Mouse (Mus musculus): ENCODE measurements at regions not wholly inside any gene's neighbourhood (a gene's known extent, or its start where the extent isn't known, plus 50 kb on each side); places are given as distances from the start of the nearest gene placed in this dataset.

GRCm38 (mm10) chr3:54487346-54487745 is 126.4 kb downstream of the Postn start:
- no peaks in the 10 kb centered on the region for H3K4me1 ChIP-seq (ENCODE audit: control insufficient read depth, insufficient read depth, low read length)
- 92% methylated on average over 2 of the region's 2 CpGs for WGBS
- H3K36me3 ChIP-seq (replicated peaks; ENCODE audit: control insufficient read depth, insufficient read depth, low read depth, low read length) = no peaks in the 10 kb centered on the region
- H3K27ac ChIP-seq (replicated peaks; ENCODE audit: low read depth, low read length) = no peak overlapping the region
- no peak for DNase-seq (ENCODE audit: low spot score)
- no peaks in the 10 kb centered on the region for H3K9me3 ChIP-seq (replicated peaks; ENCODE audit: control insufficient read depth, low read length)
- H3K27me3 ChIP-seq (ENCODE audit: control insufficient read depth, insufficient read depth, low read length) = no peaks in the 10 kb centered on the region
- no peak overlapping the region for H3K4me2 ChIP-seq (ENCODE audit: low read depth, low read length)
- H3K9ac ChIP-seq (replicated peaks; ENCODE audit: low read length) = no peak overlapping the region
- H3K4me3 ChIP-seq (ENCODE audit: low read depth, low read length) = no peak overlapping the region
- no peak for ATAC-seq (replicated peaks; ENCODE audit: insufficient number of reproducible peaks, low FRiP score, low TSS enrichment, low read depth)

- DNase-seq (ENCODE audit: low spot score) (no peak), ATAC-seq (replicated peaks; ENCODE audit: insufficient number of reproducible peaks, low FRiP score, low TSS enrichment, low read depth) (no peak)
- no peak overlapping the region for H3K4me2 ChIP-seq (ENCODE audit: low read depth, low read length)
- no peaks in the 10 kb centered on the region for H3K36me3 ChIP-seq (replicated peaks; ENCODE audit: control insufficient read depth, insufficient read depth, low read depth, low read length)
- H3K27ac ChIP-seq (replicated peaks; ENCODE audit: low read depth, low read length) = no peak overlapping the region
- WGBS = 78% methylated on average over 4 of the region's 4 CpGs
- no peaks in the 10 kb centered on the region for H3K27me3 ChIP-seq (ENCODE audit: control insufficient read depth, insufficient read depth, low read length)
- H3K9ac ChIP-seq (replicated peaks; ENCODE audit: low read length) = no peak overlapping the region
- H3K4me1 ChIP-seq (ENCODE audit: control insufficient read depth, insufficient read depth, low read length) = no peaks in the 10 kb centered on the region
- no peaks in the 10 kb centered on the region for H3K9me3 ChIP-seq (replicated peaks; ENCODE audit: control insufficient read depth, low read length)
- no peak overlapping the region for H3K4me3 ChIP-seq (ENCODE audit: low read depth, low read length)
These were observed 126.9 kb downstream of the Postn start for GRCm38 (mm10) chr3:54487844-54488243.

DNA sequence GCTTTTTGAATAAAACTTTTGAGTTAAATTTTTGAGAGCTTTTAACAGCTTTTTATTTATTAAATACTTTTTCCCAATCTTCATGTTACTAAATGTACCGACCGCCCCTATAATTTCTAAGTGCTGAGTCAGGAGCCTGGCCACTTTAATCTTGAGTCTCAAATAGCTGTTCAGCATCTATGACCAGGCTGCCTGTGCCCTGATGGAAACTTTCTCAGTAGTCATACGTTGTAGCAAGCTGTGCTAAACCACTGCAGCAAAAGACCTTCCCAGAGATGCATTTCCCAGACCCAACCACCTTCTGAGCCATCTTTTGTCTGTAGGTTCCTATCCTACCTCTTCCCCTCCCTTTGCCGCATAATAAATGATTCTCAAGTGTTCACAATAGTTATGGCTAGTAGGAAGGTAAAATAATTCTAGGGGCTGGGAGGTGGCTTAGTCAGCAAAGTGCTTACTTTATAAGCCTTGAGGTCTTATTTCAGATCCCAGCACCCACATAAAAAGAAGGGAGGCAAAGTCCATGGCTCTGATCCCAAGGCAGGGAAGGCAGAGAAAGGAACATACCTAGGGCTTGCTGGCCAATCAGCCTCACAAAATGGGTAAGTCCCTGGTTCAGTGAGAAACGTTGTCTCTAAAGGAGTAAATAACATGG is 129.5 kb downstream of the Postn start:
- H3K27me3 ChIP-seq (ENCODE audit: control insufficient read depth, insufficient read depth, low read length) = no peaks in the 10 kb centered on the region
- no peaks in the 10 kb centered on the region for H3K36me3 ChIP-seq (replicated peaks; ENCODE audit: control insufficient read depth, insufficient read depth, low read depth, low read length)
- no peak overlapping the region for H3K9ac ChIP-seq (replicated peaks; ENCODE audit: low read length)
- H3K27ac ChIP-seq (replicated peaks; ENCODE audit: low read depth, low read length) = no peak overlapping the region
- WGBS = 73% methylated on average over 5 of the region's 5 CpGs
- DNase-seq (ENCODE audit: low spot score) (no peak), ATAC-seq (replicated peaks; ENCODE audit: insufficient number of reproducible peaks, low FRiP score, low TSS enrichment, low read depth) (no peak)
- H3K4me3 ChIP-seq (ENCODE audit: low read depth, low read length) = no peak overlapping the region
- H3K4me2 ChIP-seq (ENCODE audit: low read depth, low read length) = no peak overlapping the region
- H3K4me1 ChIP-seq (ENCODE audit: control insufficient read depth, insufficient read depth, low read length) = no peaks in the 10 kb centered on the region
- H3K9me3 ChIP-seq (replicated peaks; ENCODE audit: control insufficient read depth, low read length) = no peaks in the 10 kb centered on the region

DNA sequence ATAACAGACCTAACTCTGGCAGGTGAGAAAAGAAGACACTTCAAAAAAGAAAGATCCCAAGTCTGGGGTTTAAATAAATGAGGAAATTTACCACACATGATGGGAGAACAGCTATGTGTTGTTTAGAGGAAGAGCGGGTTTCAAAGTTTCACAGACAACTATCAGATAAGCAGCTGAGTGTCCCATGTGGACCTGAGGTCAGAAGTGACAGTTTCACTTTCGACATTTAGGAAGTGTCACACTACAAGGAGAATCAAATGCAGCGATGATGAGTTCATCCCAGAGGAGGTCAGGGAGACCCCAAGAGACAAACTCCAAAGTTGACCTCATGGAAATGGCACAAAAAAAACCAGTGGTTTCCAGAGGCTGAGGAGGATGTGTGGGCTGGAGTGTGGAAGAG is 132.7 kb downstream of the Postn start:
- Histone ChIP-seq H3K36me3 (replicated peaks; ENCODE audit: control insufficient read depth, insufficient read depth, low read depth, low read length) (no peaks in the 10 kb centered on the region), H3K9me3 (replicated peaks; ENCODE audit: control insufficient read depth, low read length) (no peaks in the 10 kb centered on the region), H3K4me3 (ENCODE audit: low read depth, low read length) (no peak overlapping the region), H3K4me1 (ENCODE audit: control insufficient read depth, insufficient read depth, low read length) (no peaks in the 10 kb centered on the region), H3K27me3 (ENCODE audit: control insufficient read depth, insufficient read depth, low read length) (no peaks in the 10 kb centered on the region), H3K27ac (replicated peaks; ENCODE audit: low read depth, low read length) (no peak overlapping the region), H3K4me2 (ENCODE audit: low read depth, low read length) (no peak overlapping the region), H3K9ac (replicated peaks; ENCODE audit: low read length) (no peak overlapping the region)
- ATAC-seq (replicated peaks; ENCODE audit: insufficient number of reproducible peaks, low FRiP score, low TSS enrichment, low read depth) (no peak), DNase-seq (ENCODE audit: low spot score) (no peak)
- WGBS = 79% methylated on average over 3 of the region's 3 CpGs

GRCm38 (mm10) chr3:54504997-54505396 is 144.1 kb downstream of the Postn start:
- Histone ChIP-seq H3K4me3 (ENCODE audit: low read depth, low read length) (no peak overlapping the region), H3K27me3 (ENCODE audit: control insufficient read depth, insufficient read depth, low read length) (no peaks in the 10 kb centered on the region), H3K9me3 (replicated peaks; ENCODE audit: control insufficient read depth, low read length) (no peaks in the 10 kb centered on the region), H3K4me2 (ENCODE audit: low read depth, low read length) (no peak overlapping the region), H3K4me1 (ENCODE audit: control insufficient read depth, insufficient read depth, low read length) (no peaks in the 10 kb centered on the region), H3K9ac (replicated peaks; ENCODE audit: low read length) (no peak overlapping the region), H3K36me3 (replicated peaks; ENCODE audit: control insufficient read depth, insufficient read depth, low read depth, low read length) (no peaks in the 10 kb centered on the region), H3K27ac (replicated peaks; ENCODE audit: low read depth, low read length) (no peak overlapping the region)
- ATAC-seq (replicated peaks; ENCODE audit: insufficient number of reproducible peaks, low FRiP score, low TSS enrichment, low read depth) = no peak
- WGBS = 79% methylated on average over 3 of the region's 3 CpGs
- no peak for DNase-seq (ENCODE audit: low spot score)

DNA sequence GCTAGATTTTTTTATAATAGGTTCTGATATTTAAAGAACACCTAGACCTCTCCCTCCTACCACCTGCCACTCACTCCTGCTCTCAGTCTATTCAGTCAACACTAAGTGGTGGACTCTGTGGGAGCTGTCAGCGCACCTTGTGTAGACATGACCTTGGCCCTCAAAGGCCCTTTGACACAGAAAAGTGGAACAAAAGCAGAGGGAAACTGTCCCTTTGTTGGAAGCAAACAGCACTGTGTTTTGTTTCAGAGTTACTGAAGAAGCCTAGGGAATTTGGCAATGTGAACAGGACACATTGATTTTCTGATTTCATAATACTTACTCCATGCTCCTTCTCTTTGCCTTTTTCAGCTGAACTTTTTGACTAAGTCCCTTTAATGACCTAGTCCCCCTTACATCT is 146.7 kb downstream of the Postn start:
- Histone ChIP-seq H3K4me3 (ENCODE audit: low read depth, low read length) (no peak overlapping the region), H3K9me3 (replicated peaks; ENCODE audit: control insufficient read depth, low read length) (no peaks in the 10 kb centered on the region), H3K27me3 (ENCODE audit: control insufficient read depth, insufficient read depth, low read length) (no peaks in the 10 kb centered on the region), H3K9ac (replicated peaks; ENCODE audit: low read length) (no peak overlapping the region), H3K4me2 (ENCODE audit: low read depth, low read length) (no peak overlapping the region), H3K36me3 (replicated peaks; ENCODE audit: control insufficient read depth, insufficient read depth, low read depth, low read length) (no peaks in the 10 kb centered on the region), H3K4me1 (ENCODE audit: control insufficient read depth, insufficient read depth, low read length) (no peaks in the 10 kb centered on the region), H3K27ac (replicated peaks; ENCODE audit: low read depth, low read length) (no peak overlapping the region)
- DNase-seq (ENCODE audit: low spot score) = no peak
- ATAC-seq (replicated peaks; ENCODE audit: insufficient number of reproducible peaks, low FRiP score, low TSS enrichment, low read depth) = no peak
- 82% methylated on average over 1 of the region's 1 CpGs for WGBS

GRCm38 (mm10) chr3:54508906-54509305 is 148.0 kb downstream of the Postn start:
- Histone ChIP-seq H3K9me3 (replicated peaks; ENCODE audit: control insufficient read depth, low read length) (no peaks in the 10 kb centered on the region), H3K4me2 (ENCODE audit: low read depth, low read length) (no peak overlapping the region), H3K4me3 (ENCODE audit: low read depth, low read length) (no peak overlapping the region), H3K27ac (replicated peaks; ENCODE audit: low read depth, low read length) (no peak overlapping the region), H3K9ac (replicated peaks; ENCODE audit: low read length) (no peak overlapping the region), H3K4me1 (ENCODE audit: control insufficient read depth, insufficient read depth, low read length) (no peaks in the 10 kb centered on the region), H3K36me3 (replicated peaks; ENCODE audit: control insufficient read depth, insufficient read depth, low read depth, low read length) (no peaks in the 10 kb centered on the region), H3K27me3 (ENCODE audit: control insufficient read depth, insufficient read depth, low read length) (no peaks in the 10 kb centered on the region)
- 85% methylated on average over 5 of the region's 5 CpGs for WGBS
- DNase-seq (ENCODE audit: low spot score) = no peak
- ATAC-seq (replicated peaks; ENCODE audit: insufficient number of reproducible peaks, low FRiP score, low TSS enrichment, low read depth) = no peak

DNA sequence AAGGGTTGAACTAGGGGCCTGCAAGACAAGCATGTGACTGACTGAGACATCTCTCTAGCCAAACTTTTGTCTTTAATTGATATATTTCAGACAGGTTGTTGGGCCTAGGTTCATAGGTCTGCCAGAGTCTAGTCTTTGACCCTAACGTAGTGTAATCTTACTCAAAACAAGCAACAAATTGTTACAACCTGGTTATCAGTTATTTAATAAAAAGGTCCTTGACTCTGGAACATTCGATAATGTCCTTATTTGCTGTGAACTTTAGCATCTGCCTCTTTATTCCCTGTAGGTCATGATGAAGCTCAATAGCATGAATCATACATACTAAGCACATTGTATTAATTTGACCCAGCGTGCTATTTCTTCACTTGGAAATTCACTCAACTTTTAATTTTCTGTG is 156.3 kb downstream of the Postn start:
- no peak for DNase-seq (ENCODE audit: low spot score)

More for the DNA sequence above, 156.3 kb downstream of the Postn start:
- H3K9ac ChIP-seq (replicated peaks; ENCODE audit: low read length) = no peak overlapping the region
- 85% methylated on average over 3 of the region's 3 CpGs for WGBS
- ATAC-seq (replicated peaks; ENCODE audit: insufficient number of reproducible peaks, low FRiP score, low TSS enrichment, low read depth) = no peak
- no peak overlapping the region for H3K4me2 ChIP-seq (ENCODE audit: low read depth, low read length)
- no peaks in the 10 kb centered on the region for H3K36me3 ChIP-seq (replicated peaks; ENCODE audit: control insufficient read depth, insufficient read depth, low read depth, low read length)
- H3K27ac ChIP-seq (replicated peaks; ENCODE audit: low read depth, low read length) = no peak overlapping the region
- H3K4me1 ChIP-seq (ENCODE audit: control insufficient read depth, insufficient read depth, low read length) = no peaks in the 10 kb centered on the region
- H3K27me3 ChIP-seq (ENCODE audit: control insufficient read depth, insufficient read depth, low read length) = no peaks in the 10 kb centered on the region
- H3K4me3 ChIP-seq (ENCODE audit: low read depth, low read length) = no peak overlapping the region
- H3K9me3 ChIP-seq (replicated peaks; ENCODE audit: control insufficient read depth, low read length) = no peaks in the 10 kb centered on the region

Data from embryonic facial prominence, embryonic 11.5 days (tissue).